Mouse (Mus musculus) urinary bladder, postnatal 4 days (tissue): ENCODE measurements around the gene Klk1b8.
"Not testable (repeated sequence)": the region's sequence is repeated elsewhere in the genome, so short reads cannot be mapped to it uniquely, and the experiment has no call there.

Experiments
- DNase-seq, 2 experiments: peaks; one replicate each; pipeline ENCODE4 v3.0.0; 2021 to 2022; ENCODE audit warnings: low spot score in 2 of 2

Klk1b8 gene

GRCm38 (mm10) chr7:43950364-43950763 lies at the start of gene Klk1b8:
TSS of gene Klk1b8 (plus strand) at chr7:43950664.
- DNase-seq = no peak

GRCm38 (mm10) chr7:43914821-43915220 lies 35.6 kb upstream of the Klk1b8 start:
- DNase-seq = peak in 1 of 2 experiments; percentile 59

GRCm38 (mm10) chr7:43918426-43918825 lies 32.0 kb upstream of the Klk1b8 start:
- peak in 1 of 2 experiments; percentile 51 for DNase-seq

GRCm38 (mm10) chr7:43918871-43919270 lies 31.6 kb upstream of the Klk1b8 start:
- DNase-seq = peak in 1 of 2 experiments; percentile 54

GRCm38 (mm10) chr7:43919559-43920451 lies 30.7 kb upstream of the Klk1b8 start:
- DNase-seq = peak; percentile 54 to 78

GRCm38 (mm10) chr7:43920582-43920981 lies 29.9 kb upstream of the Klk1b8 start:
- no peak for DNase-seq

GRCm38 (mm10) chr7:43921087-43921486 lies 29.4 kb upstream of the Klk1b8 start:
- peak in 1 of 2 experiments; percentile 33 for DNase-seq

GRCm38 (mm10) chr7:43921941-43922340 lies 28.5 kb upstream of the Klk1b8 start:
- DNase-seq = peak in 1 of 2 experiments; percentile 51

- no peak for DNase-seq
Measured at GRCm38 (mm10) chr7:43925985-43926384, 24.5 kb upstream of the Klk1b8 start.

- DNase-seq = no peak
Measured at GRCm38 (mm10) chr7:43928521-43928920, 21.9 kb upstream of the Klk1b8 start.

- no peak for DNase-seq
Measured at GRCm38 (mm10) chr7:43932337-43932736, 18.1 kb upstream of the Klk1b8 start.

- DNase-seq = no peak
Measured at GRCm38 (mm10) chr7:43933440-43933839, 17.0 kb upstream of the Klk1b8 start, which contains the start of gene Klk15. TSS of gene Klk15 (plus strand) at chr7:43933740.

- DNase-seq = no peak
Measured at GRCm38 (mm10) chr7:43934747-43935146, 15.7 kb upstream of the Klk1b8 start.

- DNase-seq = no peak
Measured at GRCm38 (mm10) chr7:43936551-43936950, 13.9 kb upstream of the Klk1b8 start.

GRCm38 (mm10) chr7:43942293-43942692 lies 8.2 kb upstream of the Klk1b8 start:
- not testable (repeated sequence) for DNase-seq

GRCm38 (mm10) chr7:43944727-43945264 lies 5.7 kb upstream of the Klk1b8 start:
- no peak for DNase-seq

GRCm38 (mm10) chr7:43952703-43953102 lies 2.2 kb downstream of the Klk1b8 start:
- no peak for DNase-seq

- DNase-seq = no peak
Measured at GRCm38 (mm10) chr7:43966451-43966850, 16.0 kb downstream of the Klk1b8 start, which contains the start of gene Klk1b1. TSS of gene Klk1b1 (plus strand) at chr7:43966751.

GRCm38 (mm10) chr7:43967058-43967457 lies 16.6 kb downstream of the Klk1b8 start:
- DNase-seq = no peak

- no peak for DNase-seq
Measured at GRCm38 (mm10) chr7:43967612-43968011, 17.1 kb downstream of the Klk1b8 start.

- DNase-seq = not testable (repeated sequence)
Measured at GRCm38 (mm10) chr7:43975761-43976160, 25.3 kb downstream of the Klk1b8 start, which contains the start of gene Klk1b9. TSS of gene Klk1b9 (plus strand) at chr7:43976061.

- no peak for DNase-seq
Measured at GRCm38 (mm10) chr7:43985657-43986056, 35.2 kb downstream of the Klk1b8 start.

- DNase-seq = not testable (repeated sequence)
Measured at GRCm38 (mm10) chr7:43994821-43995220, 44.4 kb downstream of the Klk1b8 start.
